Mouse (Mus musculus) ES-Bruce4 (cell line): Measurements from ENCODE around the gene Gpx6. TPM values are rescaled to one million over a fixed set of nuclear protein-coding genes. Genes with fewer than 3 reads are reported as not detected.
A peak's percentile ranks its signal among the peaks of the same experiment; 100 is the strongest.

Experiments
- H3K27ac ChIP-seq: 2 replicates; pipeline ENCODE4 v1.5.1; 2012; ENCODE audit warnings: low read length, inconsistent platforms; ENCODE audit not compliant: insufficient read depth
- H3K27me3 ChIP-seq: 2 replicates; pipeline ENCODE4 v1.6.1; 2012; ENCODE audit warnings: mild to moderate bottlenecking, low read length, inconsistent platforms; ENCODE audit not compliant: control insufficient read depth, poor library complexity, insufficient read depth, severe bottlenecking
- H3K36me3 ChIP-seq: 2 replicates; pipeline ENCODE4 v1.6.1; 2012; ENCODE audit warnings: inconsistent platforms, mild to moderate bottlenecking, low read length, moderate library complexity; ENCODE audit not compliant: control insufficient read depth, poor library complexity, insufficient read depth, severe bottlenecking
- H3K4me1 ChIP-seq: one replicate; pipeline ENCODE4 v1.8.1; 2011; ENCODE audit warnings: low read length; ENCODE audit not compliant: control insufficient read depth, insufficient read depth
- H3K4me3 ChIP-seq: 2 replicates; pipeline ENCODE4 v1.5.1; 2011; ENCODE audit warnings: low read depth, mild to moderate bottlenecking, low read length
- H3K9ac ChIP-seq: 2 replicates; pipeline ENCODE4 v1.6.1; 2012; ENCODE audit warnings: low read depth, mild to moderate bottlenecking, inconsistent platforms; ENCODE audit not compliant: poor library complexity, severe bottlenecking
- H3K9me3 ChIP-seq: replicated peaks from 2 replicates; pipeline ENCODE4 v1.6.1; 2012; ENCODE audit warnings: mild to moderate bottlenecking, low read length, inconsistent platforms; ENCODE audit not compliant: control insufficient read depth, poor library complexity, insufficient read depth, severe bottlenecking
- CTCF ChIP-seq: IDR thresholded peaks from one replicate; pipeline ENCODE4 v1.8.1; 2011; ENCODE audit warnings: low read depth, low read length
- EP300 ChIP-seq: IDR thresholded peaks from 2 replicates; pipeline ENCODE4 v1.6.1; 2011; ENCODE audit warnings: low read depth, low read length; ENCODE audit not compliant: insufficient read depth
- POLR2A ChIP-seq: IDR thresholded peaks from one replicate; pipeline ENCODE4 v1.8.1; 2011; ENCODE audit warnings: low read length; ENCODE audit not compliant: insufficient read depth
- polyA plus RNA-seq: library from polyadenylated mRNA; stranded (reverse); fragments of >200 nt; gene quantifications from 2 replicates; pipeline ENCODE4 v1.2.4, GENCODE M21; 2011; ENCODE audit warnings: low read depth; ENCODE audit not compliant: missing spikeins, insufficient read depth, insufficient read length

The Gpx6 gene
- polyA plus RNA-seq, 1 experiment = 2.2 TPM

DNA sequence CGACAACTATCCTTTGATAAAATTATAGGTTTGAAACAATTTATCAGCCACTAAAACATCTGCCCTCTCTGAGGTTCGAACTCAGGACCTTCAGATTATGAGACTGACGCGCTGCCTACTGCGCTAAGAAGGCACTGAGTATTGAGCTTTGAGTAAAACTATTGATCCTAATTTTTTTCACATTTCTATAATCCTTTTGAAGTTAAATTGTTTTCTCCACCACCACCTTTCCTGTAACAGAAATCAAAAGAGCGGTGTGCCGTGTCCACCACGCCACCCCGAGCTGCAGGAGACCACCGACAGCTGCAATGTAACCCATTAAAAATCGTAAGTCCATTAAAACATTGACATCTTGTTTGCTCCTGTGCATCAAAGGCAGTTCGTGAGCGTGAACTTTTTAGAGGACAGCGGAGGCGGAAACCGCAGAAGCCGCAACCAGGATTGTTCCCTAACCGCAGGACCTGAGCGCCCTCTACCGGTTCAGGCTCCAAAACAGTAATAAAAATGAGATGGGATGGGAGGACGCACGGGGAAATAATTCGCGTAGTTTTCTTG lies 14.8 kb downstream of the Gpx6 start:
- H3K27me3 ChIP-seq = no peaks in the 10 kb centered on the region; the same call in 1 of the 2 replicates
- TF ChIP-seq CTCF (peak; percentile 78), EP300 (no peak), POLR2A (no peak)
- H3K4me3 ChIP-seq = peak overlapping the region; percentile 92
- H3K36me3 ChIP-seq = no peaks in the 10 kb centered on the region
- H3K27ac ChIP-seq = 0 out of 2 replicates have a peak overlapping the region, but pooled peaks have one; percentile 33
- H3K4me1 ChIP-seq = no peaks in the 10 kb centered on the region
- no peaks in the 10 kb centered on the region for H3K9me3 ChIP-seq
- H3K9ac ChIP-seq = peak overlapping the region; percentile 59

DNA sequence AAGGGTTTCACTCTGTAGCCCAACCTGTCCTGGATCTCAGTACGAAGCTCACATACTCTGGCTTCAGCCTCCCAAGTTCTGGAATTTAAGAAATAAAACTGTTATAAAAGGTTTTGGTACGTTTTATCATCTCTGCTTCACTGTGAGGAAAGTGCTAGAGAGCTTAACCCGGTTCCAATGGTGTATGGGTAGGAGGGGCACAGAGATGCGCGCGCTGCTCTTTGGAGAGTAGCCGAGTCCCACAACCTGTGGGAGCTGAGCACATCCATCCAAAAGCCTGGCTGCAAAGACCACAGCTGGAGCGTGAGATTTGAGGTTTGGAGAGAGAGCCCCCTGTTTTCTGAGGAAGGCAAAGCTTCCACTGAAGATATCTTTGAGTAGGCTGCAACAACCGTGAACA lies 15.5 kb downstream of the Gpx6 start:
- Histone ChIP-seq H3K4me1 (no peaks in the 10 kb centered on the region), H3K9me3 (no peaks in the 10 kb centered on the region), H3K4me3 (peak overlapping the region; percentile 92), H3K9ac (peak overlapping the region; percentile 59), H3K27me3 (no peaks in the 10 kb centered on the region; the same call in 1 of the 2 replicates), H3K27ac (no peak overlapping the region), H3K36me3 (no peaks in the 10 kb centered on the region)
- TF ChIP-seq POLR2A = no peak
- no peak for TF ChIP-seq EP300
- TF ChIP-seq CTCF = no peak

- no peak within 1 kb of the TSS for H3K9ac ChIP-seq
- no peaks in the 10 kb centered on the region for H3K27me3 ChIP-seq
- no peaks in the 10 kb centered on the region for H3K4me1 ChIP-seq
- H3K9me3 ChIP-seq = no peaks in the 10 kb centered on the region
- no peak within 1 kb of the TSS for H3K27ac ChIP-seq
- H3K36me3 ChIP-seq = no peaks in the 10 kb centered on the region
- no peak within 1 kb of the TSS for H3K4me3 ChIP-seq
- no peak for TF ChIP-seq POLR2A
- TF ChIP-seq EP300 = no peak
Observed at GRCm38 (mm10) chr13:21346610-21347009, 34.7 kb downstream of the Gpx6 start, which contains the start of gene Olfr1367. Gene Olfr1367 (plus strand): TSS chr13:21346910.

GRCm38 (mm10) chr13:21350593-21350992 lies 38.7 kb downstream of the Gpx6 start:
- Histone ChIP-seq H3K27ac (no peak overlapping the region), H3K36me3 (no peaks in the 10 kb centered on the region), H3K4me1 (no peaks in the 10 kb centered on the region), H3K9ac (no peak overlapping the region), H3K9me3 (no peaks in the 10 kb centered on the region), H3K27me3 (no peaks in the 10 kb centered on the region), H3K4me3 (no peak overlapping the region)
- no peak for TF ChIP-seq EP300

DNA sequence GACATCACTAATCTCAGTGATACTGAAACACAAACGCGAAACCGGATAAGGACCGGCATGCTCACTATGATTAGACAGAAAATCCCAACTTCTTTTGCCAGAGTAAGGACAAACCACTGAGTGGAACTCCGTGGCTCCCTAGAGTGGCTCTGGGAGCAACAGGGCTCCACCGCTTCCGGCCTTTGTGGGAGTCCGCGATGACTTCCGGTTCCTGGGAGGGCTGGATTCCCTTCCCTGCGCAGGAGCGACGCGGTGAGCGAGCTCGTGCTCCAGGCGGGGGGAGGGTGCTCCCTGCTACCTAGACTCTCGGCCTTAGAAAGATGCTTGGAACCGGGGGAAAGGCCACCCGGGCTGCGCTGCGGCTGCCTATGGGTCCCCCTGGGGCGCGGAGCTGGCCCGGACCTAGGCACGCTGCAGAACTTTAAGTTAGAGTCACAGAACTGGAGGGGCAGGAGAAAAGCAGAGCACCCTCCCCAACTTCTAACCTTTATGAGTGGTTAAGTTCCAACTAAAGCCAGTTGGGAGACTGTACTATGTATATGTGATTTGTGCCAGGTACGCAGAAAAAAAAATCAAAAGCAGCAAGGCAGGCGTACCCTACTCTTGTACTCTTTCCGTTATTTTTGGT lies 50.8 kb downstream of the Gpx6 start, which contains the start of gene Zscan12:
Gene Zscan12 (plus strand): TSS at position 200 of the 628 bp plus-strand sequence.
- Histone ChIP-seq H3K9me3 (peaks cover 3% of the 10 kb centered on the region; the same call in 1 of the 2 replicates), H3K27me3 (no peaks in the 10 kb centered on the region), H3K27ac (no peak within 1 kb of the TSS), H3K36me3 (peaks cover 8% of the 10 kb centered on the region), H3K9ac (peak within 1 kb of the TSS; percentile 76), H3K4me1 (no peaks in the 10 kb centered on the region), H3K4me3 (peak within 1 kb of the TSS; percentile 73)
- TF ChIP-seq POLR2A (peak; percentile 77), CTCF (no peak)

DNA sequence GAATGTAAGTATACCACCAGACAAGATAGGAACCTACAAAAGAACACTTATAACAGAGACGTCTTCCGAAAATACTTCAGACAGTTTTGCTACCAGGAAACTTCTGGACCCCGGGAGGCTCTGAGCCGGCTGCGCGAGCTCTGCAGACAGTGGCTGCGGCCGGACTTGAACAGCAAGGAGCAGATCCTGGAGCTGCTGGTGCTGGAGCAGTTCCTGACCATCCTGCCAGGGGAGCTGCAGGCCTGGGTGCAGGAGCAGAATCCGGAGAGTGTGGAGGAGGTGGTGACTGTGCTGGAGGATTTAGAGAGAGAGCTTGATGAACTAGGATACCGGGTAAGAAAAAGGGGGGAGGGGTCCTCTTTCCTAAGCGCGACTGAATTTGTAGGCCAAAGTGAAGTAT lies 51.8 kb downstream of the Gpx6 start:
- Histone ChIP-seq H3K9ac (no peak overlapping the region), H3K36me3 (peaks cover 12% of the 10 kb centered on the region), H3K9me3 (peaks cover 3% of the 10 kb centered on the region; the same call in 1 of the 2 replicates), H3K27ac (no peak overlapping the region), H3K4me1 (no peaks in the 10 kb centered on the region), H3K4me3 (peak overlapping the region; percentile 4; the same call in 1 of the 2 replicates), H3K27me3 (no peaks in the 10 kb centered on the region)
- no peak for TF ChIP-seq CTCF
- TF ChIP-seq POLR2A = no peak
- no peak for TF ChIP-seq EP300
